Mouse (Mus musculus) midbrain, embryonic 16.5 days (tissue): Measurements from ENCODE around the gene Pml. TPM values are rescaled to one million over a fixed set of nuclear protein-coding genes. Genes with fewer than 3 reads are reported as not detected.

Source experiments
- ATAC-seq: fragments of 200-750 bp; cut with Nextera tagmentation; 2 replicates; pipeline ENCODE4 v1.8.0; 2017; ENCODE audit warnings: moderate TSS enrichment
- H3K27ac ChIP-seq: fragments of 300-500 bp; sonication (generic); 2 replicates; pipeline ENCODE4 v1.5.1; 2014; ENCODE audit warnings: mild to moderate bottlenecking, low read length, mixed read lengths
- H3K27me3 ChIP-seq: fragments of 300-500 bp; sonication (generic); 2 replicates; pipeline ENCODE4 v1.6.1; 2014; ENCODE audit warnings: low read depth, low read length, mixed read lengths; ENCODE audit not compliant: control insufficient read depth, insufficient read depth
- H3K36me3 ChIP-seq: fragments of 300-500 bp; sonication (generic); 2 replicates; pipeline ENCODE4 v1.6.1; 2014; ENCODE audit warnings: mild to moderate bottlenecking, low read length, moderate library complexity, mixed read lengths; ENCODE audit not compliant: control insufficient read depth, insufficient read depth
- H3K4me1 ChIP-seq: fragments of 300-500 bp; sonication (generic); 2 replicates; pipeline ENCODE4 v1.6.1; 2014; ENCODE audit warnings: mild to moderate bottlenecking, low read length, mixed read lengths; ENCODE audit not compliant: control insufficient read depth, insufficient read depth
- H3K4me2 ChIP-seq: fragments of 300-500 bp; sonication (generic); 2 replicates; pipeline ENCODE4 v1.6.1; 2014; ENCODE audit warnings: mild to moderate bottlenecking, low read length, mixed read lengths
- H3K4me3 ChIP-seq: fragments of 300-500 bp; sonication (generic); 2 replicates; pipeline ENCODE4 v1.5.1; 2014; ENCODE audit warnings: low read depth, mild to moderate bottlenecking, low read length, moderate library complexity, mixed read lengths
- H3K9ac ChIP-seq: fragments of 300-500 bp; sonication (generic); 2 replicates; pipeline ENCODE4 v1.6.1; 2014; ENCODE audit warnings: low read depth, low read length, mixed read lengths
- H3K9me3 ChIP-seq: fragments of 300-500 bp; sonication (generic); replicated peaks from 2 replicates; pipeline ENCODE4 v1.6.1; 2014; ENCODE audit warnings: mild to moderate bottlenecking, low read length, mixed read lengths; ENCODE audit not compliant: control insufficient read depth, poor library complexity, severe bottlenecking
- WGBS: fragments of 180-500 bp; shearing (Covaris S2); extraction: QIAGEN DNeasy Blood & Tissue Kit; methylation state at CpG from one replicate; pipeline ENCODE4 v1.1.7; 2014; 5-methylcytosine and 5-hydroxymethylcytosine counted together
- polyA plus RNA-seq: library from polyadenylated mRNA; unstranded; fragments of >200 nt; fragmentation: Nextera tagmentation; extraction: Ambion mirVana; gene quantifications from 2 replicates; pipeline ENCODE4 v1.2.1, GENCODE M21; 2015

The Pml gene
- polyA plus RNA-seq, 1 experiment from 2014 or later: 3.9 TPM

GRCm38 (mm10) chr9:58281597-58281996 lies 32.0 kb upstream of the Pml start:
- H3K4me2 ChIP-seq: no peak overlapping the region
- 53% methylated on average over 3 of the region's 3 CpGs for WGBS
- no peak overlapping the region for H3K9ac ChIP-seq
- H3K27ac ChIP-seq: no peak overlapping the region
- H3K27me3 ChIP-seq: no peaks in the 10 kb centered on the region
- H3K4me3 ChIP-seq: no peak overlapping the region
- H3K4me1 ChIP-seq: peaks cover 5% of the 10 kb centered on the region; the same call in 1 of the 2 replicates
- no peaks in the 10 kb centered on the region for H3K9me3 ChIP-seq
- no peak for ATAC-seq
- H3K36me3 ChIP-seq: no peaks in the 10 kb centered on the region

DNA sequence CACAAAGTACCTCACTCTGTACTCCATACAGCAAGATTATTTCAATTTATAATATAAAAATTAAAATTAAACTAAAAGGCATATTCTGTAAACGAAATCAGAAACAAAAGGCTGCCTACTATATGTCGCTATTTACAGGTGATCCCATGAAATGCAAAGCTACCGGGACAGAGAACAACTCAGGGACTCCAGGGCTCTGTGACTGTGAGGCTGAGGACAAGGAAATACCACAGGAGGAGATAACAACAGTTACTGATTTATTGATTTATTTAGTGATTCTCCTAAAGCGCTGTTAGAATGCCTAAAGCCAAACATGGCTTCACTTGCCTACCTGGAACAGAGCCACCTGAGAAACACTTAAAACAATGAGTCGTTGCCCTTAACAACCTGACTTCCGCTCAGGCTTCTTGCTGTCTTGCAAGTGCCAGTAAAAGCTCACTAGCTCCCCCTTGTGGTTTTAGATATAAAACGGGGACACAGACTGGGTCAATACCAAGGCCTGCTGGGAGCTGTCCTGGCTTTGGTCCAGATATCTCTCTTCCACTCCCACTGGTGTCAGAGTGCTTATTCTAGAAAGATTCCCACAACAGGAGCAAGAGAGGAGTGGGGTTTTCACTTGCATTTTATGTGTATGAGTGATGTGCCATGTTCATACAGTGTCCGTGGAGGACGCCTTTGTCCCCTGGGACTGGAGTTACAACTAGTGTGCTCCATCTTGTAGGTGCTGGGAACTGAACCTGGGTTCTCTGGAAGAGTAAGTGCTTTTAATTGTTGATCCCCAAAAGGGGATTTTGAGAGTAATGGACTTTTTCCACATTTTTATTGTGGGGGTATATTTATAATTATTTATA lies 30.9 kb upstream of the Pml start:
- Histone ChIP-seq H3K4me3 (no peak overlapping the region), H3K4me1 (peaks cover 5% of the 10 kb centered on the region; the same call in 1 of the 2 replicates), H3K36me3 (no peaks in the 10 kb centered on the region), H3K9me3 (no peaks in the 10 kb centered on the region), H3K27me3 (no peaks in the 10 kb centered on the region), H3K9ac (no peak overlapping the region), H3K4me2 (0 out of 2 replicates have a peak overlapping the region, but pooled peaks have one; percentile 22), H3K27ac (no peak overlapping the region)
- ATAC-seq: peak; percentile 71; the same call in 1 of the 2 replicates
- 33% methylated on average over 9 of the region's 9 CpGs for WGBS

DNA sequence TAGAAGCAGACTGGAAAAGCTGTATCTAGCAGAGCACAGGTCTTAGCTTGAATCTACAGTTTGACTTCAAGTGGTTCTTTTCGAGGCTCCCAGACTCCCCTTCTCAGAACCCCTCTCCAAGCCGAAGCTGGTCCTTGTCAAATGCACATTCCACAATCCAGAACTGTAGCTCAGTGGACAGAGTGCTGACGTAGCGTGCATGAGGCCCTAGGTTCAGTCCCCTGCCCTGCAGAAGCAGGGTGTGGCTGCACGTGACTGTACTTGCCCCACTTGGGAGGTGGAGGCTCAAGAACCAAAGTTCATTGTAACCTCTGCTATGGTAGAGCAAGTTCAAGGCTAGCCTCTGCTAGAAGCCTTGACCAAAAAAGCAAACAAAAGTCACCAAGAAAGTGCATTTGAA lies 30.2 kb upstream of the Pml start:
- Histone ChIP-seq H3K4me2 (no peak overlapping the region), H3K9me3 (no peaks in the 10 kb centered on the region), H3K4me3 (no peak overlapping the region), H3K27me3 (no peaks in the 10 kb centered on the region), H3K9ac (no peak overlapping the region), H3K36me3 (no peaks in the 10 kb centered on the region), H3K4me1 (peaks cover 5% of the 10 kb centered on the region; the same call in 1 of the 2 replicates), H3K27ac (no peak overlapping the region)
- no peak for ATAC-seq
- WGBS: 77% methylated on average over 5 of the region's 5 CpGs

GRCm38 (mm10) chr9:58278821-58279723 lies 29.5 kb upstream of the Pml start:
- Histone ChIP-seq H3K27me3 (no peaks in the 10 kb centered on the region), H3K27ac (no peak overlapping the region), H3K4me2 (no peak overlapping the region), H3K9me3 (no peaks in the 10 kb centered on the region), H3K9ac (no peak overlapping the region), H3K4me1 (peaks cover 5% of the 10 kb centered on the region; the same call in 1 of the 2 replicates), H3K36me3 (no peaks in the 10 kb centered on the region), H3K4me3 (no peak overlapping the region)
- 49% methylated on average over 4 of the region's 4 CpGs for WGBS
- no peak for ATAC-seq

- no peak overlapping the region for H3K4me2 ChIP-seq
- H3K27me3 ChIP-seq: no peaks in the 10 kb centered on the region
- H3K9me3 ChIP-seq: no peaks in the 10 kb centered on the region
- no peak overlapping the region for H3K27ac ChIP-seq
- 89% methylated on average over 4 of the region's 4 CpGs for WGBS
- H3K36me3 ChIP-seq: no peaks in the 10 kb centered on the region
- ATAC-seq: no peak
- H3K9ac ChIP-seq: no peak overlapping the region
- H3K4me1 ChIP-seq: peaks cover 5% of the 10 kb centered on the region; the same call in 1 of the 2 replicates
- no peak overlapping the region for H3K4me3 ChIP-seq
These were observed 28.7 kb upstream of the Pml start for GRCm38 (mm10) chr9:58278313-58278712.

DNA sequence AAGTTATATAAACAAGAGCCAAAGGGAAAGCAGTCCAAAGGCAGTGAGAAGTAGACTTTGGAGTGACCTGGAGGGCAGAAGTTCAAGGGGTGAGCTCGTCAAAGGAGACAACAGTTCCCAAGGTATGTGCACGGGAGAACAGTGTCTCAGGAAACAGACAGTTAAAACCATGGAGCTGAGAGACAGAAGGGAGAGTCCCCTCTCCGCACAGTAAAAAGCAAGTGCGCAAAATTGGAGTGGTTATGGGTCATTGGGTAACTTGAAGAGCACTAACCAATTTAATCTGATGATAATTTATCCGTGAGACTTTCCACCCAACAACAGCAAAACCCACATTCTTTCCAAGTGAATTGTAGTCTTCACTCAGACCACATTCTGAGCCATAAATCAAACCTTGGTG lies 26.8 kb upstream of the Pml start:
- Histone ChIP-seq H3K27me3 (no peaks in the 10 kb centered on the region), H3K4me2 (no peak overlapping the region), H3K4me3 (no peak overlapping the region), H3K9ac (no peak overlapping the region), H3K27ac (no peak overlapping the region), H3K36me3 (no peaks in the 10 kb centered on the region), H3K9me3 (no peaks in the 10 kb centered on the region), H3K4me1 (peaks cover 5% of the 10 kb centered on the region; the same call in 1 of the 2 replicates)
- WGBS: 58% methylated on average over 5 of the region's 5 CpGs
- no peak for ATAC-seq

- H3K4me2 ChIP-seq: no peak overlapping the region
- ATAC-seq: no peak
- WGBS: 92% methylated on average over 3 of the region's 3 CpGs
- no peaks in the 10 kb centered on the region for H3K36me3 ChIP-seq
- H3K27ac ChIP-seq: no peak overlapping the region
- H3K9me3 ChIP-seq: no peaks in the 10 kb centered on the region
- H3K9ac ChIP-seq: no peak overlapping the region
- no peak overlapping the region for H3K4me3 ChIP-seq
- H3K27me3 ChIP-seq: no peaks in the 10 kb centered on the region
- peaks cover 5% of the 10 kb centered on the region; the same call in 1 of the 2 replicates for H3K4me1 ChIP-seq
These were observed 26.2 kb upstream of the Pml start for GRCm38 (mm10) chr9:58275797-58276196.

GRCm38 (mm10) chr9:58275115-58275774 lies 25.7 kb upstream of the Pml start:
- Histone ChIP-seq H3K27ac (no peak overlapping the region), H3K9me3 (no peaks in the 10 kb centered on the region), H3K36me3 (no peaks in the 10 kb centered on the region), H3K4me2 (no peak overlapping the region), H3K9ac (no peak overlapping the region), H3K27me3 (no peaks in the 10 kb centered on the region), H3K4me1 (peaks cover under 1% of the 10 kb centered on the region; the same call in 1 of the 2 replicates), H3K4me3 (no peak overlapping the region)
- no peak for ATAC-seq
- WGBS: 46% methylated on average over 8 of the region's 8 CpGs
